Mouse (Mus musculus) CH12F3 (cell line): Measurements from ENCODE around the gene Cops3.

Source experiments
- in situ Hi-C: fragments of 300-500 bp; cut with MboI; formaldehyde crosslinking; loops from 2 replicates; pipeline ENCODE4 v1.14.3; 2020; ENCODE audit warnings: low sequenced_read_pairs

The Cops3 gene

GRCm38 (mm10) chr11:59779406-59779805 lies 60.2 kb downstream of the Cops3 start:
- in situ Hi-C loops = no loop called here

- in situ Hi-C loops = no loop called here
These were observed 60.8 kb downstream of the Cops3 start for GRCm38 (mm10) chr11:59778874-59779223.

GRCm38 (mm10) chr11:59778181-59778873 lies 61.3 kb downstream of the Cops3 start:
- in situ Hi-C loops = no loop called here

GRCm38 (mm10) chr11:59777259-59777658 lies 62.4 kb downstream of the Cops3 start:
- in situ Hi-C loops = no loop called here

GRCm38 (mm10) chr11:59775435-59776148 lies 64.0 kb downstream of the Cops3 start:
- in situ Hi-C loops = no loop called here

- in situ Hi-C loops = no loop called here
These were observed 65.1 kb downstream of the Cops3 start for GRCm38 (mm10) chr11:59774522-59774921.

GRCm38 (mm10) chr11:59772902-59773301 lies 66.7 kb downstream of the Cops3 start:
- in situ Hi-C loops = no loop called here

- in situ Hi-C loops = no loop called here
These were observed 67.3 kb downstream of the Cops3 start for GRCm38 (mm10) chr11:59772291-59772690.

GRCm38 (mm10) chr11:59770753-59771152 lies 68.9 kb downstream of the Cops3 start:
- in situ Hi-C loops = no loop called here

GRCm38 (mm10) chr11:59769738-59770137 lies 69.9 kb downstream of the Cops3 start:
- in situ Hi-C loops = no loop called here

GRCm38 (mm10) chr11:59769307-59769706 lies 70.3 kb downstream of the Cops3 start:
- in situ Hi-C loops = no loop called here
